Mouse (Mus musculus): Measurements from ENCODE around the gene Slc38a9. TPM values are rescaled to one million over a fixed set of nuclear protein-coding genes. Genes with fewer than 3 reads are reported as not detected.

Gene Slc38a9
- polyA plus RNA-seq, 1 experiment from 2014 or later: 6.6 TPM

DNA sequence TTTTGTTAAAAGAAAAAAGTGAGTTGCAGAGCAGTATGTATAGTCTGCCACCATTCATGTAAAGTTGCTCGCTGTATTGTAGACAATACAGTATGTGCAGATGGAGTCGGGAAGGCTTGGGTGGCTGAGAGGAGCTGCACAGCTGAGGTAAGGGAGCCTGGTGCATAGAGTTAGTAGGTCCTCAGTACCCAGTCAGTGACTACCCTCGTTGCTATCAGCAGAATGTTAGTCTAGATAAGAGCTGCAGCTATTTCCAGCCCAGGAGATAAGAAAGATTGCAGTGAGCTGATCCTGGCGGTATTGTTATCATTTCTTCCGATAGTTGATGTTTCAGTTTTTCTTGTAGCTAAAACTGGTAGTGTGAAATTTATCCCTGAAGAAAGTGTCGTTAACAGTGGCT is 12.2 kb downstream of the Slc38a9 start:
- 40% methylated on average over 6 of the region's 6 CpGs for WGBS
- Histone ChIP-seq H3K9me3 (ENCODE audit: control insufficient read depth) (no peaks in the 10 kb centered on the region), H3K4me1 (replicated peaks; ENCODE audit: control insufficient read depth, insufficient read depth, low read length) (no peaks in the 10 kb centered on the region), H3K9ac (ENCODE audit: low read depth, low read length) (no peak overlapping the region), H3K27me3 (replicated peaks; ENCODE audit: control insufficient read depth, insufficient read depth, low read length) (no peaks in the 10 kb centered on the region; the same call in 1 of the 2 replicates), H3K4me2 (replicated peaks; ENCODE audit: low read depth) (no peak overlapping the region), H3K4me3 (ENCODE audit: low read depth, low read length) (no peak overlapping the region), H3K36me3 (ENCODE audit: control insufficient read depth, insufficient read depth) (peaks cover 3% of the 10 kb centered on the region; the same call in 1 of the 2 replicates), H3K27ac (ENCODE audit: low read depth, low read length) (no peak overlapping the region)
- ATAC-seq: no peak
- no peak for TF ChIP-seq CTCF (IDR thresholded peaks at IDR 0.05; ENCODE audit: low read depth)

DNA sequence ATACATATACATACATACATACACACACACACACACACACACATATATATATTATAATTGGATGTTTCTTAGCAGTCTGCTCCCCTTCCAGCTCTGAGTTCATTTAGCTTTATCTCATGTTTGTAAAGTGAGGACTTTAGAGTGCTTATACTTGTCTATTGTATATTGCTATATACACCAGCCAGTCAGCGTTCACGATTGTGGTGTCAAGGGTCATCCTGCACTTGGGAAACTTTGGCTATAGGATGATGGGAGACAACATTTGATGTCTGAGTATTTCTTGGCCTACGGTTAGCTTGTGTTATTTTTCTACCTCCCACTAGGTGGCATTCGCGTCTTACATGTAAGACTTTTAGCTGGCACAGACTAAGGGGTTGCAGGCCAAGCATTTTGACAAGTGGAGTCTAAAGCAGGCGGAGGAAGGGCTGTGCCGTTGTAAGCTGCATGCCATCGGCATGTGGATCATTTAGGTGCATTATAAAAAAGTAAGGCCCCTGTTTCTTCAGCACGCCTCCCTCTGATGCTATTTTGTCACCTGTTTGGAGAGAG is 13.4 kb downstream of the Slc38a9 start:
- ATAC-seq: peak; percentile 45; the same call in 1 of the 2 replicates
- Histone ChIP-seq H3K4me2 (replicated peaks; ENCODE audit: low read depth) (no peak overlapping the region), H3K4me1 (replicated peaks; ENCODE audit: control insufficient read depth, insufficient read depth, low read length) (no peaks in the 10 kb centered on the region), H3K36me3 (ENCODE audit: control insufficient read depth, insufficient read depth) (peaks cover 3% of the 10 kb centered on the region; the same call in 1 of the 2 replicates), H3K9me3 (ENCODE audit: control insufficient read depth) (no peaks in the 10 kb centered on the region), H3K27me3 (replicated peaks; ENCODE audit: control insufficient read depth, insufficient read depth, low read length) (no peaks in the 10 kb centered on the region; the same call in 1 of the 2 replicates), H3K4me3 (ENCODE audit: low read depth, low read length) (no peak overlapping the region), H3K9ac (ENCODE audit: low read depth, low read length) (no peak overlapping the region), H3K27ac (ENCODE audit: low read depth, low read length) (no peak overlapping the region)
- WGBS: 15% methylated on average over 9 of the region's 9 CpGs
- TF ChIP-seq CTCF (IDR thresholded peaks at IDR 0.05; ENCODE audit: low read depth): peak; percentile 97

DNA sequence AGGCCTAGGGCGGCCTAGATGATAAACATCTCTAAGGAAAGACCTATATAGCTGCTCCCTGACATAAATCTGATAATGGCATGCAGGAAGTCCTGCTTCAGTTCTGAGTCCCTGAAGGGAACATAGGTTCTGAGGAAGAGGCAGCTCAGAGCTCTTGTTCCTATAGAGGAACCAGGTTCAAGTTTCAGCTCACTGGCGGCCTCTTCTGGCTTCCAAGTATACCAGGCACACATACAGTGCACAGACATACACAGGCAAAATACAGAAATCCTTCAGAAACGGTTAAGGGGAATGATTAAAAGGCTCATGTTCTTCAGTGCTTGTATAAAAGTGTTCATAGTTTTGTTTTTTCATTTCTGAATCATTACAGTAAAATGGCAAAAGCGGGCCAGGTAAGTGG is 17.6 kb downstream of the Slc38a9 start:
- H3K4me3 ChIP-seq (ENCODE audit: low read depth, low read length): no peak overlapping the region
- no peaks in the 10 kb centered on the region for H3K9me3 ChIP-seq (ENCODE audit: control insufficient read depth)
- ATAC-seq: no peak
- no peaks in the 10 kb centered on the region; the same call in 1 of the 2 replicates for H3K36me3 ChIP-seq (ENCODE audit: control insufficient read depth, insufficient read depth)
- H3K27ac ChIP-seq (ENCODE audit: low read depth, low read length): no peak overlapping the region
- TF ChIP-seq CTCF (IDR thresholded peaks at IDR 0.05; ENCODE audit: low read depth): 0 out of 2 replicates have a peak, but pooled peaks have one; percentile 31
- no peak overlapping the region for H3K9ac ChIP-seq (ENCODE audit: low read depth, low read length)
- H3K27me3 ChIP-seq (replicated peaks; ENCODE audit: control insufficient read depth, insufficient read depth, low read length): no peaks in the 10 kb centered on the region
- no peaks in the 10 kb centered on the region for H3K4me1 ChIP-seq (replicated peaks; ENCODE audit: control insufficient read depth, insufficient read depth, low read length)
- 91% methylated on average over 4 of the region's 4 CpGs for WGBS
- no peak overlapping the region for H3K4me2 ChIP-seq (replicated peaks; ENCODE audit: low read depth)

DNA sequence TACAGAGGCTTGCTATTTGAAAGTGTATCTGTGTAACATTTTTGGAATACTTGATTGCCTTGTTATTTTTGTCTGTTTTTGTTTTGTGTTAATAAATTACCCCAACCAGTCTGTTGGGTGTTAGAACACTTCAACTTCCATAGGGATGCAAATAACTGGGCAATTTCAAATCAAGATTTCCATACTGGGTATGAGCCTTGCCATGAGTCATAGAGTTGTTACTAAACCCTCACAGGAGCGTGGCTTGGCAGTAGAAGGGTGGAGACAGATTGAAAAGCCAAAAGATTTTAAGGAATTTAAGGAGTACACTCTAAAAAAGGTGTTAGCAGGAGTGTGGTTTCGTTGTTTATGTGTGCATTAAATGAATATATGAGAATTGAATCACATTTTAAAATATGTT is 22.8 kb downstream of the Slc38a9 start:
- Histone ChIP-seq H3K27me3 (replicated peaks; ENCODE audit: control insufficient read depth, insufficient read depth, low read length) (no peaks in the 10 kb centered on the region), H3K27ac (ENCODE audit: low read depth, low read length) (no peak overlapping the region), H3K9ac (ENCODE audit: low read depth, low read length) (no peak overlapping the region), H3K9me3 (ENCODE audit: control insufficient read depth) (no peaks in the 10 kb centered on the region), H3K4me3 (ENCODE audit: low read depth, low read length) (no peak overlapping the region), H3K4me2 (replicated peaks; ENCODE audit: low read depth) (no peak overlapping the region), H3K4me1 (replicated peaks; ENCODE audit: control insufficient read depth, insufficient read depth, low read length) (no peaks in the 10 kb centered on the region), H3K36me3 (ENCODE audit: control insufficient read depth, insufficient read depth) (no peaks in the 10 kb centered on the region)
- no peak for TF ChIP-seq CTCF (IDR thresholded peaks at IDR 0.05; ENCODE audit: low read depth)
- ATAC-seq: no peak
- WGBS: 85% methylated on average over 2 of the region's 2 CpGs

DNA sequence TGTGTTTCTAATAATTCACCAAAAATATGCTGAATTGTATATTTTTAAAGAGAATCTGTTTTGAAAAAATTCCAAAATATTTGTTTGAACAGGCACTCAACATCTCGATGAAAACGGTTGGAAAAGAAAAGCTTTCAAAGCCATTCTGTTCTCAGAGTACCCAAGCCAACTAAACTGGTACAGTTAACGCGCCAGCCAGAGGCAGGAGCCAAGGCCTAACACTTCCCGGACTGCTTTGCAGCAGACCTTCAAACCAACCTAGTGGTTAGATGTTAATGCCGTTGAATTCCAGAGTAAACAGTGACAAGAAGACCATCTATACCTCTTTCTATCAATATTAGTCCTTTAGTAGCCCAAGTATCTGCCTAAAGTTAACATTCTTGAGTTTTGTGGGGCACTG is 23.4 kb downstream of the Slc38a9 start:
- no peak overlapping the region for H3K4me2 ChIP-seq (replicated peaks; ENCODE audit: low read depth)
- TF ChIP-seq CTCF (IDR thresholded peaks at IDR 0.05; ENCODE audit: low read depth): no peak
- no peaks in the 10 kb centered on the region for H3K27me3 ChIP-seq (replicated peaks; ENCODE audit: control insufficient read depth, insufficient read depth, low read length)
- no peak for ATAC-seq
- H3K9ac ChIP-seq (ENCODE audit: low read depth, low read length): no peak overlapping the region
- H3K36me3 ChIP-seq (ENCODE audit: control insufficient read depth, insufficient read depth): no peaks in the 10 kb centered on the region
- no peak overlapping the region for H3K27ac ChIP-seq (ENCODE audit: low read depth, low read length)
- no peaks in the 10 kb centered on the region for H3K4me1 ChIP-seq (replicated peaks; ENCODE audit: control insufficient read depth, insufficient read depth, low read length)
- 80% methylated on average over 6 of the region's 6 CpGs for WGBS
- H3K9me3 ChIP-seq (ENCODE audit: control insufficient read depth): no peaks in the 10 kb centered on the region
- H3K4me3 ChIP-seq (ENCODE audit: low read depth, low read length): no peak overlapping the region

DNA sequence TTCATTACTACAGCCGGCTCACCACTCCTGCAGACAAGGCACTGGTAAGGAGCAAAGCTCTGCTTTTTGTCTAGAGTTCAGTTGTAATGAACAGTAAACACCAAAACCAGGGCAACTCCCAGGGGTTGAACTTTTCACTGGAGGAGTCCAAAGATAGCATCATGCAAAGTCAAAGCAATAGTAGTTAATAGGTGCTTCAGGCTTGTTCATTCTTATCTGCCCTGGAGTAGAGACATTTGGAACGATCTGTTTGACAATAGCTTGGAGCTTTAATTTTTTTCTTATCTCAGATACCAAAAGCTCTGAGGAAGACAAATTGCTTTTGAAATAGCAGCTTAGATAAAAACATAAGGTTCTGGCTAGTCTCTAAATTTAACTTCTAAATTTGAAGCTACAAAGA is 25.6 kb downstream of the Slc38a9 start:
- no peak for ATAC-seq
- TF ChIP-seq CTCF (IDR thresholded peaks at IDR 0.05; ENCODE audit: low read depth): no peak

More for the DNA sequence above, 25.6 kb downstream of the Slc38a9 start:
- H3K9ac ChIP-seq (ENCODE audit: low read depth, low read length): no peak overlapping the region
- no peak overlapping the region for H3K4me3 ChIP-seq (ENCODE audit: low read depth, low read length)
- H3K27ac ChIP-seq (ENCODE audit: low read depth, low read length): no peak overlapping the region
- H3K4me2 ChIP-seq (replicated peaks; ENCODE audit: low read depth): no peak overlapping the region
- no peaks in the 10 kb centered on the region for H3K36me3 ChIP-seq (ENCODE audit: control insufficient read depth, insufficient read depth)
- no peaks in the 10 kb centered on the region for H3K27me3 ChIP-seq (replicated peaks; ENCODE audit: control insufficient read depth, insufficient read depth, low read length)
- 39% methylated on average over 2 of the region's 2 CpGs for whole genome bisulfite sequencing
- no peaks in the 10 kb centered on the region for H3K9me3 ChIP-seq (ENCODE audit: control insufficient read depth)
- no peaks in the 10 kb centered on the region for H3K4me1 ChIP-seq (replicated peaks; ENCODE audit: control insufficient read depth, insufficient read depth, low read length)

Measured in intestine, postnatal 0 days (tissue).